Mouse (Mus musculus) cortical plate, adult 2 months (tissue): ENCODE data around the gene Trim41.

Experiments
- CTCF ChIP-seq: fragments of 200-500 bp; IDR thresholded peaks from 2 replicates; pipeline ENCODE4 v1.5.1; 2011; ENCODE audit warnings: mild to moderate bottlenecking, control low read depth, low read length; ENCODE audit not compliant: insufficient read depth; ENCODE audit errors: extremely low read depth
- POLR2A ChIP-seq: fragments of 200-500 bp; IDR thresholded peaks from 2 replicates; pipeline ENCODE4 v1.6.1; 2011; ENCODE audit warnings: mild to moderate bottlenecking, low read length, control low read depth; ENCODE audit not compliant: insufficient read depth; ENCODE audit errors: extremely low read depth

DNA sequence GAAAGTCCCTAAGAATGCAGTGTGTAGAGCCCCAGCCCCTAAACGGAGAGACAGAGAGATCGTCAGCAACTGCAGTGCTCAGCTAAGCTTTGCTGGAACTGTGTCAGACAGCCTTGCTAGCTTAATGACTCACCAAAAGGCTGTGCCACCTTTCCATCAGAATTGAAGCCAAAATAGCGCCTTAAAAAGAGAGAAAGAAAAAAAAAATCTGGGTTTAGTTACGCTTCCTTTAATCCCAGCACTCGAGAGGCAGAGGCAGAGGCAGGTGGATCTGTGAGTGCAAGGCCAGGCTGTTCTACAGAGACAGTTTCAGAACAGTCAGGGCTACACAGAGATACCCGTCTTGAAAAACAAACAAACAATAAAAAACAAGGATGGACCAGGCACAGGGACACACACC, 27.2 kb upstream of the Trim41 start:
- TF ChIP-seq CTCF (no peak), POLR2A (no peak)
